8 mouse cellular contexts compared by ENCODE assay signal in genomic region chr2:37422306-37423304, GRCm38 (mm10). TPM values are rescaled to one million over a fixed set of nuclear protein-coding genes. Genes with fewer than 3 reads are reported as not detected.
DNase-seq lines count a peak whose midpoint lies in the region; ATAC-seq lines count a peak whose summit lies in the region.

TSS of gene Rc3h2 (minus strand) at chr2:37422903.

- DNase-seq in c-Kit-negative CD71-positive TER-119-positive erythroid progenitor cells, embryonic 14.5 days (ENCODE audit: low read depth, low spot score): peak; percentile 97
- peak; percentile 93 for DNase-seq in fibroblast of lung, adult 2 months (ENCODE audit: low read depth)
- DNase-seq in kidney, postnatal 14 days: peak; percentile 96
- peak; percentile 94 for DNase-seq in liver, embryonic 13.5 days
- peak; percentile 94 for DNase-seq in neural tube, embryonic 10.5 days (ENCODE audit: extremely low spot score, low spot score)

- WGBS in heart, embryonic 14.5 days: under 1% methylated on average over 64 of the region's 75 CpGs
- under 1% methylated on average over 72 of the region's 75 CpGs for WGBS in liver, embryonic 13.5 days (ENCODE audit: insufficient replicate concordance)
- WGBS in stomach, embryonic 16.5 days: under 1% methylated on average over 74 of the region's 75 CpGs

- peak within 1 kb of the TSS; percentile 91 for H3K4me2 ChIP-seq in heart, embryonic 14.5 days (ENCODE audit: low read length)
- peak within 1 kb of the TSS; percentile 89 for H3K4me2 ChIP-seq in liver, embryonic 13.5 days
- H3K4me2 ChIP-seq in stomach, embryonic 16.5 days (ENCODE audit: low read depth, low read length): peak within 1 kb of the TSS; percentile 83

- H3K9ac ChIP-seq in heart, embryonic 14.5 days (ENCODE audit: low read length): peak within 1 kb of the TSS; percentile 99
- peak within 1 kb of the TSS; percentile 96 for H3K9ac ChIP-seq in liver, embryonic 13.5 days
- peak within 1 kb of the TSS; percentile 100 for H3K9ac ChIP-seq in stomach, embryonic 16.5 days (ENCODE audit: low read length)

- H3K27me3 ChIP-seq in heart, embryonic 14.5 days (ENCODE audit: control insufficient read depth, insufficient read depth, low read length): no peaks in the 10 kb centered on the region
- H3K27me3 ChIP-seq in liver, embryonic 13.5 days: no peaks in the 10 kb centered on the region
- H3K27me3 ChIP-seq in stomach, embryonic 16.5 days (ENCODE audit: control insufficient read depth, insufficient read depth, low read length): no peaks in the 10 kb centered on the region

- peaks cover 14% of the 10 kb centered on the region for H3K36me3 ChIP-seq in heart, embryonic 14.5 days (ENCODE audit: control insufficient read depth, insufficient read depth, low read length)
- peaks cover 3% of the 10 kb centered on the region for H3K36me3 ChIP-seq in liver, embryonic 13.5 days
- H3K36me3 ChIP-seq in stomach, embryonic 16.5 days (ENCODE audit: control insufficient read depth, insufficient read depth, low read length): no peaks in the 10 kb centered on the region

- no peaks in the 10 kb centered on the region for H3K9me3 ChIP-seq in heart, embryonic 14.5 days (ENCODE audit: control insufficient read depth, low read length)
- no peaks in the 10 kb centered on the region for H3K9me3 ChIP-seq in liver, embryonic 13.5 days (replicated peaks)
- H3K9me3 ChIP-seq in stomach, embryonic 16.5 days (replicated peaks; ENCODE audit: control insufficient read depth, low read length): no peaks in the 10 kb centered on the region

- H3K4me3 ChIP-seq in heart, embryonic 14.5 days (ENCODE audit: control insufficient read depth in 1 of 2, insufficient read depth in 1 of 2, low read depth in 1 of 2, low read length in 2 of 2): peak within 1 kb of the TSS; percentile 97 to 100
- H3K4me3 ChIP-seq in liver, embryonic 13.5 days (replicated peaks): peak within 1 kb of the TSS; percentile 92
- peak within 1 kb of the TSS; percentile 87 for H3K4me3 ChIP-seq in stomach, embryonic 16.5 days (replicated peaks; ENCODE audit: low read length)

- H3K27ac ChIP-seq in heart, embryonic 14.5 days (replicated peaks in 1 of 2; ENCODE audit: control insufficient read depth in 1 of 2, insufficient read depth in 1 of 2, low read depth in 2 of 2, low read length in 2 of 2): peak within 1 kb of the TSS; percentile 89 to 95
- peak within 1 kb of the TSS; percentile 95 for H3K27ac ChIP-seq in liver, embryonic 13.5 days
- peak within 1 kb of the TSS; percentile 93 for H3K27ac ChIP-seq in stomach, embryonic 16.5 days (ENCODE audit: low read length)

- peaks cover 0 to 12% of the 10 kb centered on the region in 2 experiments; a peak in 2 of 4 replicates for H3K4me1 ChIP-seq in heart, embryonic 14.5 days (ENCODE audit: control insufficient read depth in 2 of 2, insufficient read depth in 2 of 2, low read length in 2 of 2)
- peaks cover 30% of the 10 kb centered on the region for H3K4me1 ChIP-seq in liver, embryonic 13.5 days (replicated peaks)
- H3K4me1 ChIP-seq in stomach, embryonic 16.5 days (ENCODE audit: control insufficient read depth, insufficient read depth, low read length): no peaks in the 10 kb centered on the region

- peak; percentile 98 for ATAC-seq in CD4-positive, CD25-positive, alpha-beta regulatory T cell, adult 4 months
- ATAC-seq in heart, embryonic 14.5 days (ENCODE audit: insufficient number of reproducible peaks, insufficient read depth, low FRiP score, low read depth): peak; percentile 97
- ATAC-seq in liver, embryonic 13.5 days (ENCODE audit: low read depth): peak; percentile 94
- ATAC-seq in stomach, embryonic 16.5 days (ENCODE audit: insufficient read depth, low FRiP score): peak; percentile 98

RNA-seq across cellular contexts. Expression of gene Rc3h2, which starts in this region (rescaled TPM):
- polyA plus RNA-seq in CD4-positive, CD25-positive, alpha-beta regulatory T cell, adult 4 months (2017; shearing (Covaris generic)): 10 to 100 TPM; 24.3 to 27.3 TPM
- polyA plus RNA-seq in heart, embryonic 14.5 days (2014; fragmentation: Nextera tagmentation; extraction: Ambion mirVana): 14.9 and 15.4 TPM in 2 replicates
- polyA plus RNA-seq in liver, embryonic 13.5 days (2015; fragmentation: Nextera tagmentation; extraction: Ambion mirVana): 3.7 and 4.0 TPM in 2 replicates
- 11.5 and 12.7 TPM in 2 replicates for polyA plus RNA-seq in stomach, embryonic 16.5 days (2015; fragmentation: Nextera tagmentation; extraction: Ambion mirVana)

Comparison
In these comparisons a context has a peak if more than half of its experiments do, and no peak if none do; other contexts are left out.
1. Peak in every context shown above with its lines: DNase-seq, ATAC-seq, H3K4me3 ChIP-seq and H3K27ac ChIP-seq.